Mouse (Mus musculus): ENCODE data around the gene Chst11. TPM values are rescaled to one million over a fixed set of nuclear protein-coding genes. Genes with fewer than 3 reads are reported as not detected.

The Chst11 gene
- polyA plus RNA-seq, 1 experiment = 9.6 TPM

GRCm38 (mm10) chr10:82990918-82991317 is 5.6 kb downstream of the Chst11 start:
- DNase-seq (ENCODE audit: low read depth) = no peak

GRCm38 (mm10) chr10:82991756-82992519 is 6.6 kb downstream of the Chst11 start:
- no peak for DNase-seq (ENCODE audit: low read depth)

- no peak for DNase-seq (ENCODE audit: low read depth)
Observed at GRCm38 (mm10) chr10:82994284-82994683, 9.0 kb downstream of the Chst11 start.

- no peak for DNase-seq (ENCODE audit: low read depth)
Observed at GRCm38 (mm10) chr10:82997460-82997859, 12.2 kb downstream of the Chst11 start.

- no peak for DNase-seq (ENCODE audit: low read depth)
Observed at GRCm38 (mm10) chr10:83000169-83000568, 14.9 kb downstream of the Chst11 start.

- no peak for DNase-seq (ENCODE audit: low read depth)
Observed at GRCm38 (mm10) chr10:83000721-83001120, 15.4 kb downstream of the Chst11 start.

GRCm38 (mm10) chr10:83003899-83004298 is 18.6 kb downstream of the Chst11 start:
- no peak for DNase-seq (ENCODE audit: low read depth)

- no peak for DNase-seq (ENCODE audit: low read depth)
Observed at GRCm38 (mm10) chr10:83004389-83004788, 19.1 kb downstream of the Chst11 start.

GRCm38 (mm10) chr10:83005003-83005402 is 19.7 kb downstream of the Chst11 start:
- DNase-seq (ENCODE audit: low read depth) = no peak

- no peak for DNase-seq (ENCODE audit: low read depth)
Observed at GRCm38 (mm10) chr10:83006258-83006657, 21.0 kb downstream of the Chst11 start.

GRCm38 (mm10) chr10:83013984-83014383 is 28.7 kb downstream of the Chst11 start:
- no peak for DNase-seq (ENCODE audit: low read depth)

- DNase-seq (ENCODE audit: low read depth) = no peak
Observed at GRCm38 (mm10) chr10:83015919-83016318, 30.6 kb downstream of the Chst11 start.

GRCm38 (mm10) chr10:83016779-83017178 is 31.5 kb downstream of the Chst11 start:
- DNase-seq (ENCODE audit: low read depth) = no peak

GRCm38 (mm10) chr10:83017760-83018498 is 32.6 kb downstream of the Chst11 start:
- no peak for DNase-seq (ENCODE audit: low read depth)

- DNase-seq (ENCODE audit: low read depth) = no peak
Observed at GRCm38 (mm10) chr10:83018521-83018920, 33.2 kb downstream of the Chst11 start.

GRCm38 (mm10) chr10:83019497-83020270 is 34.4 kb downstream of the Chst11 start:
- no peak for DNase-seq (ENCODE audit: low read depth)

GRCm38 (mm10) chr10:83022616-83023015 is 37.3 kb downstream of the Chst11 start:
- no peak for DNase-seq (ENCODE audit: low read depth)

- DNase-seq (ENCODE audit: low read depth) = no peak
Observed at GRCm38 (mm10) chr10:83026174-83026573, 40.9 kb downstream of the Chst11 start.

- no peak for DNase-seq (ENCODE audit: low read depth)
Observed at GRCm38 (mm10) chr10:83027673-83028072, 42.4 kb downstream of the Chst11 start.

- DNase-seq (ENCODE audit: low read depth) = no peak
Observed at GRCm38 (mm10) chr10:83030103-83030661, 44.9 kb downstream of the Chst11 start.

- no peak for DNase-seq (ENCODE audit: low read depth)
Observed at GRCm38 (mm10) chr10:83030928-83031327, 45.6 kb downstream of the Chst11 start.

- DNase-seq (ENCODE audit: low read depth) = no peak
Observed at GRCm38 (mm10) chr10:83031561-83031960, 46.3 kb downstream of the Chst11 start.
